Mouse (Mus musculus) lung, postnatal 0 days (tissue): ENCODE data around the gene Pcdh9.

Experiments
- CTCF ChIP-seq: IDR thresholded peaks from 2 replicates; pipeline ENCODE4 v1.5.1; 2016; ENCODE audit warnings: antibody characterized with exemption, mild to moderate bottlenecking
- EP300 ChIP-seq: IDR thresholded peaks from 2 replicates; pipeline ENCODE4 v1.6.1; 2016; ENCODE audit warnings: antibody characterized with exemption, mild to moderate bottlenecking, control low read depth

DNA sequence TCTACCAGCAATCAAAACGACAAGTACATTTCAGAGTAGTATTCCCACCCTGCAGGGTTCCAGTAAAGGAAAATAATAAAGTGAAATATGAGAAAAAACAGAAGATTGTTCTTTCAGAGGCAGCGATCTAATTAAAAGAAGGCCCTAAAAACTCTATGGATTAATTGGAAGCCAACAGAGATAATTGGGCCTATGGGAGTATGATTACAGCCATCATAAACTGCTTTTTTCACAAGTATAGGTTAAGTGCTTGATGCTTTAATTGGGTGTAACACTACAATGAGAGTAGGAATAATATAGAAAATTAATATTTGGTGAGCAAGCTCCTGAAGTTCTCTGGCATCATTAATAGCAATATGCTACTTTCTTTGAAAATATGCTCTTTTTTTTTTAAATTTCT lies 448.6 kb downstream of the Pcdh9 start:
- TF ChIP-seq CTCF = no peak
- TF ChIP-seq EP300 = no peak
